Mouse (Mus musculus) stomach, postnatal 0 days (tissue): ENCODE data around the gene Ube2ql1. TPM values are rescaled to one million over a fixed set of nuclear protein-coding genes. Genes with fewer than 3 reads are reported as not detected.

Experiments
- ATAC-seq: fragments of 200-750 bp; cut with Nextera tagmentation; 2 replicates; pipeline ENCODE4 v1.8.0; 2017; ENCODE audit not compliant: low FRiP score, low TSS enrichment
- DNase-seq: peaks from one replicate; pipeline ENCODE4 v3.0.0-alpha.2; 2016; ENCODE audit warnings: low spot score
- H3K27ac ChIP-seq: fragments of 300-500 bp; sonication (generic); replicated peaks from 2 replicates; pipeline ENCODE4 v1.5.1; 2014; ENCODE audit warnings: mild to moderate bottlenecking, control low read depth
- H3K27me3 ChIP-seq: fragments of 300-500 bp; sonication (generic); 2 replicates; pipeline ENCODE4 v1.6.1; 2014; ENCODE audit warnings: low read length; ENCODE audit not compliant: control insufficient read depth, insufficient read depth
- H3K36me3 ChIP-seq: fragments of 300-500 bp; sonication (generic); 2 replicates; pipeline ENCODE4 v1.6.1; 2014; ENCODE audit warnings: low read length, mixed read lengths; ENCODE audit not compliant: control insufficient read depth, insufficient read depth
- H3K4me1 ChIP-seq: fragments of 300-500 bp; sonication (generic); replicated peaks from 2 replicates; pipeline ENCODE4 v1.6.1; 2014; ENCODE audit warnings: antibody characterized with exemption; ENCODE audit not compliant: control insufficient read depth, insufficient read depth
- H3K4me2 ChIP-seq: fragments of 300-500 bp; sonication (generic); replicated peaks from 2 replicates; pipeline ENCODE4 v1.6.1; 2014; ENCODE audit warnings: low read depth, mild to moderate bottlenecking, control low read depth, moderate library complexity
- H3K4me3 ChIP-seq: fragments of 300-500 bp; sonication (generic); 2 replicates; pipeline ENCODE4 v1.5.1; 2014; ENCODE audit warnings: low read depth, low read length, control low read depth
- H3K9ac ChIP-seq: fragments of 300-500 bp; sonication (generic); 2 replicates; pipeline ENCODE4 v1.6.1; 2014; ENCODE audit warnings: mild to moderate bottlenecking, low read length, control low read depth, mixed read lengths
- H3K9me3 ChIP-seq: fragments of 300-500 bp; sonication (generic); 2 replicates; pipeline ENCODE4 v1.6.1; 2016; ENCODE audit warnings: low read length; ENCODE audit not compliant: control insufficient read depth
- CTCF ChIP-seq: IDR thresholded peaks from 2 replicates; pipeline ENCODE4 v1.5.1; 2016; ENCODE audit warnings: antibody characterized with exemption, low read depth, mild to moderate bottlenecking, moderate library complexity
- EP300 ChIP-seq: optimal IDR thresholded peaks from 2 replicates; pipeline ENCODE3; 2016; ENCODE audit warnings: antibody characterized with exemption
- WGBS: fragments of 180-500 bp; shearing (Covaris S2); extraction: QIAGEN DNeasy Blood & Tissue Kit; methylation state at CpG from one replicate; pipeline ENCODE4 v1.1.7; 2014; 5-methylcytosine and 5-hydroxymethylcytosine counted together
- polyA plus RNA-seq: library from polyadenylated mRNA; unstranded; fragments of >200 nt; fragmentation: Nextera tagmentation; extraction: Ambion mirVana; gene quantifications from 2 replicates; pipeline ENCODE4 v1.2.1, GENCODE M21; 2015

Ube2ql1 gene
- polyA plus RNA-seq, 1 experiment from 2014 or later, result 0.10 TPM

DNA sequence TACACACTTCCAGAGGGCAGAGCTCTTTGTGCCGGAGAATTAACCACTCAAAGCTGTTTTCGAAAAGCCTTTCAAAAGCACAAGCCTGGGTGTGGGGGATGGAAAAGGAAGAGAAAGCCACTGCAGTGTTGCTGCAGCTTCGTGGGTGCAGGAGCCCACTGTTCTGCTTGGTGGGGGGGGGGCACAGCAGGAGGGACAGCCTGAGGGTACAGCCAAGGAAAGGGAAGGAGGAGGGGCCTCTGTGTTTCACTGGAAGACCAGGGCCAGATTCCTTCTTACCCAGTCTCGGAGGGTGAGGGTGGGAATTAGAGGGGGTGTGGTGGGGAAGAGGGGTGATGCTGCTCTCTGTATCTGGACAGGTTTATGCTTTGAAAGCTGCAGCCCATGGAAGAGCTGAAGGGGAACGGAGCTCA is 54.3 kb downstream of the Ube2ql1 start:
- Histone ChIP-seq H3K9ac (no peak overlapping the region), H3K36me3 (no peaks in the 10 kb centered on the region), H3K4me1 (no peaks in the 10 kb centered on the region), H3K4me2 (no peak overlapping the region), H3K9me3 (no peaks in the 10 kb centered on the region), H3K27ac (no peak overlapping the region), H3K4me3 (no peak overlapping the region), H3K27me3 (no peaks in the 10 kb centered on the region)
- 38% methylated on average over 5 of the region's 5 CpGs for WGBS
- ATAC-seq (no peak), DNase-seq (no peak)
- TF ChIP-seq EP300, result no peak
- TF ChIP-seq CTCF, result no peak

DNA sequence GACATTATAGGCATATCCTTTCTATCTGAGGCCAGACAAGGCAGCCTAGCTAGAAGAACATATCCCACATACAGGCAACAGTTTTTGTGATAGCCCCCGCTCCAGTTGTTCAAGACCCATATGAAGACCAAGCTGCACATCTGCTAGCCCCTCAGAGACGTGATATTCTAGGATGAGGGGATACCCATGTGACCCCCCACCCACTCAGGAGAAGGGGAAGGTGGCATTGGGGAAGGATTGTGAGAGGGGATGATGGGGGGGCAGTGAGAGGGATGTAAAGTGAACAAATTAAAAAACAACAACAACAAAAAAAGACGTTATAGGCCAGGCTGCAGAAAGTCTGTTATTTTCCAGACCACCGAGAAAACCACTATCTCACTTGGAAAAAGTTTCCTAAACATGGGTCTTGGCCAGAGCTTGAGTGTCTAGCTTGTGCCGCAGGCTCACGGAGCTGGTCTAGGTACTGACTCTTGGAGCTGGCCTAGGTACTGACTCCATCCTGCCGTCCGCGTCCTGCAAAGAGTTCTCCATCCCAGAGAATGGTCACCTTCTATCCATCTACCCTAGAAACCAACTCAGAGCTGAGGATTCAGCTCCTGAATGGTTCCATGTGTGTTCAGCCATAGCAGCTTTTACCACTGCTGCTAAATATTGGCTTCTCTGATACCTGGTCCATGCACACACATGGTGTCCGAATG is 65.6 kb downstream of the Ube2ql1 start:
- 51% methylated on average over 10 of the region's 10 CpGs for WGBS
- TF ChIP-seq EP300, result no peak
- no peak for TF ChIP-seq CTCF
- DNase-seq (no peak), ATAC-seq (no peak)
- no peaks in the 10 kb centered on the region for H3K36me3 ChIP-seq
- H3K9ac ChIP-seq, result no peak overlapping the region
- no peaks in the 10 kb centered on the region for H3K4me1 ChIP-seq
- H3K27me3 ChIP-seq, result no peaks in the 10 kb centered on the region
- no peak overlapping the region for H3K4me2 ChIP-seq
- H3K4me3 ChIP-seq, result no peak overlapping the region
- H3K27ac ChIP-seq, result no peak overlapping the region
- no peaks in the 10 kb centered on the region for H3K9me3 ChIP-seq

DNA sequence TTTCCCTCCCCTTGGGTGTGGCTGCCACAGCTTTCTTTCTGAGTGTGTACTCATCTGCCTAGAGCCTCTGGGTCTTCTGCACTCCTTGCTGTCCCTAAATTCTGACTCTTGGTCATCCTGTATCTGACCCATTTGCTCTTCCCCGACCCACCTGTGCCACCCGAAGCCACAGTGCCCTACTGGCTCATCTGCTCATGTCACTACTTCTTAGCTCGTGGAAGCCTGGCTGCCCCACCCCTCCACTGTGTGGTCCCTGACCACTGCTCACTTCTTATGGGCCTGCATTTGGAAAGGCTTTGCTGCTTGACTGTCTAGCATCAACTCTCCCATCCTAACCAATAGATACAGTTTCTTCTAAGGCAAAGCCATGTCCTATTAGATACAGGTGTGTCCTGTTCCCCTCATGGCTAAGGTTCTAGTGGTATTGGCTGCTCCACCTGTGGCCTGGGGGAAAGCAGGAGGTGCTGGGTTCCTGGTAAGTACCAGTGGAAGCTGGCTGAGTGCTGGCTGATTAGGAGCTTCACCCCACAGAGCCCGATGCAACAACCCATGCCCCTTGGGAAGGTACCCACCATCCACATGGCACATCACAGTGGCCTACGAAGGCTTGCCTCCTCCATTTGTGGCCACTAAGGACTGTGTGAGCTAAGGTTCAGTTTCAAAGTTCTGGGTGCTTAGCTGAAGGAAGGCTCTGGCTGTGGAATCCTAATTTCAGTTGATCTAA is 66.3 kb downstream of the Ube2ql1 start:
- Histone ChIP-seq H3K4me1 (no peaks in the 10 kb centered on the region), H3K9ac (no peak overlapping the region), H3K4me3 (no peak overlapping the region), H3K36me3 (no peaks in the 10 kb centered on the region), H3K27me3 (no peaks in the 10 kb centered on the region), H3K4me2 (no peak overlapping the region), H3K27ac (no peak overlapping the region), H3K9me3 (no peaks in the 10 kb centered on the region)
- TF ChIP-seq EP300, result no peak
- no peak for TF ChIP-seq CTCF
- no peak for DNase-seq
- no peak for ATAC-seq
- 81% methylated on average over 5 of the region's 5 CpGs for WGBS

DNA sequence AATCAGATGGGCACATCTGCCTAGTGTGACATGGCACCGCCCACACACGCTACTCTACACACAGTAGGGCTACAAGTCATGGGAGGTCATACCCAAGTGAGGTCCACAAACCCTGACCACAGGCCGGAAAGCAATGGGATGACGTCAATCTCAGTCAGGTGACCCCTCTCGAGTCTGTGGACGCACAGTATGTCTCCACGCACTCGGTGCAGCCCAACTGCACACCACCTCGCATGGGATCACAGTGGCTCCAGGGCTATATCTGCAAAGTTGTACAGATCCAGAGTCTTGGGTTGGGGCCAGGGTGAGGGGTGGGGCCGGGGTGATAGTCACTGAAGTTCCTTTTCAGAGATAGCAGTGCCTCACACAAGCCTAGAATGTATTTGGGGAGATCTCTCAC is 67.1 kb downstream of the Ube2ql1 start:
- no peaks in the 10 kb centered on the region for H3K27me3 ChIP-seq
- no peak overlapping the region for H3K9ac ChIP-seq
- no peaks in the 10 kb centered on the region for H3K9me3 ChIP-seq
- TF ChIP-seq EP300, result no peak
- TF ChIP-seq CTCF, result no peak
- no peaks in the 10 kb centered on the region for H3K4me1 ChIP-seq
- H3K36me3 ChIP-seq, result no peaks in the 10 kb centered on the region
- DNase-seq, result no peak
- no peak overlapping the region for H3K27ac ChIP-seq
- WGBS, result 91% methylated on average over 10 of the region's 10 CpGs
- ATAC-seq, result no peak
- H3K4me3 ChIP-seq, result no peak overlapping the region
- no peak overlapping the region for H3K4me2 ChIP-seq

DNA sequence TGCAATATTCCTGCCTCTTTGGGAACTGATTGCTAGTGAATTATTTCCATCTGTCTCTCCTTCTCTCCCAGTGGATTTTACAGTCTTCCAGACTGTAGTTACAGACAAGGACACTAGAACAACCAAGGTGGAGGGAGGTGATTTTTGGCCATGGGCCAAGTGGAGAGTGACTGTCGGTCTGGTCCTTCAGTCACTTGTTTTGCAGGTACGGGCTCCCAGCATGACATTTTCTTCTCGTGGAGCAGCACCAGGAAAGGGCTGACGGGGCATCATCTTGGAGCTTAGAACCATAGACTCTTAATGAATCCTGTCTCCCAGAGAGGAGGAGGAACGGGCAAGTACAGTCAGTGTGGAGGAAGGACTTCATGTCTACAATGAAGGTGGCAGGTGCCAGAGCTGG is 67.6 kb downstream of the Ube2ql1 start:
- TF ChIP-seq CTCF, result no peak
- TF ChIP-seq EP300, result no peak
- DNase-seq, result no peak
- no peak for ATAC-seq
- H3K27me3 ChIP-seq, result no peaks in the 10 kb centered on the region
- 85% methylated on average over 5 of the region's 5 CpGs for WGBS
- H3K4me2 ChIP-seq, result no peak overlapping the region
- H3K4me1 ChIP-seq, result no peaks in the 10 kb centered on the region
- H3K4me3 ChIP-seq, result no peak overlapping the region
- H3K9ac ChIP-seq, result no peak overlapping the region
- no peaks in the 10 kb centered on the region for H3K36me3 ChIP-seq
- H3K27ac ChIP-seq, result no peak overlapping the region
- H3K9me3 ChIP-seq, result no peaks in the 10 kb centered on the region

GRCm38 (mm10) chr13:69654508-69654907 is 85.2 kb downstream of the Ube2ql1 start:
- Histone ChIP-seq H3K36me3 (no peaks in the 10 kb centered on the region), H3K27me3 (no peaks in the 10 kb centered on the region), H3K9me3 (no peaks in the 10 kb centered on the region), H3K4me2 (no peak overlapping the region), H3K27ac (no peak overlapping the region), H3K9ac (no peak overlapping the region), H3K4me3 (no peak overlapping the region), H3K4me1 (no peaks in the 10 kb centered on the region)
- no peak for TF ChIP-seq CTCF
- TF ChIP-seq EP300, result no peak
- no peak for DNase-seq
- 48% methylated on average over 3 of the region's 3 CpGs for WGBS
- no peak for ATAC-seq

Other genes with a start within 250 kb of the Ube2ql1 start
- 68.6 and 69.7 TPM in 2 replicates for gene Nsun2, start 206.1 kb downstream of the Ube2ql1 start, polyA plus RNA-seq
- 2.6 and 3.1 TPM in 2 replicates for gene Tent4a, start 205.3 kb downstream of the Ube2ql1 start, polyA plus RNA-seq
- 27.8 and 29.4 TPM in 2 replicates for gene Srd5a1, start 128.4 kb downstream of the Ube2ql1 start, polyA plus RNA-seq
- 98.2 and 102 TPM in 2 replicates for gene Med10, start 62.5 kb upstream of the Ube2ql1 start, polyA plus RNA-seq